Comparison of ENCODE assay signal across 7 mouse cellular contexts in genomic region chr8:122830349-122831061, GRCm38 (mm10). TPM values are rescaled to one million over a fixed set of nuclear protein-coding genes. Genes with fewer than 3 reads are reported as not detected.
DNase-seq lines count a peak whose midpoint lies in the region; ATAC-seq and TF ChIP-seq lines count a peak whose summit lies in the region.

No protein-coding gene starts in this region.

- intact Hi-C loops in gastrocnemius, postnatal 14 days (cut with DNase I; ENCODE audit: low total_unique reads), result loop anchor here (5.0 kb wide), 1 partner anchor 328 kb away; no protein-coding TSS in a partner anchor
- intact Hi-C loops in left cerebral cortex, postnatal 25 days (cut with DNase I), result loop anchor here (1.0 to 5.0 kb wide), 4 partner anchors 152 to 362 kb away; no protein-coding TSS in a partner anchor

- WGBS in intestine, embryonic 16.5 days, result 42% methylated on average over 8 of the region's 8 CpGs
- 47% methylated on average over 8 of the region's 8 CpGs for WGBS in midbrain, embryonic 11.5 days

- no peaks in the 10 kb centered on the region for H3K27me3 ChIP-seq in intestine, embryonic 16.5 days (replicated peaks; ENCODE audit: control insufficient read depth, insufficient read depth, low read length)
- H3K27me3 ChIP-seq in midbrain, embryonic 11.5 days (ENCODE audit: control insufficient read depth, insufficient read depth, low read length), result no peaks in the 10 kb centered on the region

- no peak overlapping the region for H3K4me3 ChIP-seq in cortical plate, adult 2 months (ENCODE audit: insufficient read depth, low read length)
- no peak overlapping the region for H3K4me3 ChIP-seq in intestine, embryonic 16.5 days (ENCODE audit: low read length)
- no peak overlapping the region for H3K4me3 ChIP-seq in midbrain, embryonic 11.5 days (ENCODE audit: low read depth, low read length)

- ATAC-seq in activated CD4-positive, CD25-positive, alpha-beta regulatory T cell, adult 4 months, result peak; percentile 86
- peak; percentile 78 for ATAC-seq in intestine, embryonic 16.5 days
- peak; percentile 79 for ATAC-seq in midbrain, embryonic 11.5 days (ENCODE audit: low FRiP score)

- 0 out of 2 replicates have a peak overlapping the region, but pooled peaks have one; percentile 11 for H3K9ac ChIP-seq in intestine, embryonic 16.5 days (ENCODE audit: low read depth, low read length)
- no peak overlapping the region for H3K9ac ChIP-seq in midbrain, embryonic 11.5 days (ENCODE audit: low read length)

- no peaks in the 10 kb centered on the region for H3K36me3 ChIP-seq in intestine, embryonic 16.5 days (ENCODE audit: control insufficient read depth, insufficient read depth, low read length)
- H3K36me3 ChIP-seq in midbrain, embryonic 11.5 days (ENCODE audit: control insufficient read depth, insufficient read depth, low read length), result no peaks in the 10 kb centered on the region

- no peak for TF ChIP-seq POLR2A in cortical plate, adult 2 months (IDR thresholded peaks at IDR 0.05; ENCODE audit: extremely low read depth, insufficient read depth, low read length)

- no peak overlapping the region for H3K4me2 ChIP-seq in intestine, embryonic 16.5 days (ENCODE audit: low read depth, low read length)
- H3K4me2 ChIP-seq in midbrain, embryonic 11.5 days, result no peak overlapping the region

- no peaks in the 10 kb centered on the region for H3K4me1 ChIP-seq in cortical plate, adult 2 months (ENCODE audit: control insufficient read depth, insufficient read depth, low read length)
- H3K4me1 ChIP-seq in intestine, embryonic 16.5 days (ENCODE audit: control insufficient read depth, insufficient read depth, low read length), result no peaks in the 10 kb centered on the region
- no peaks in the 10 kb centered on the region; the same call in 1 of the 2 replicates for H3K4me1 ChIP-seq in midbrain, embryonic 11.5 days (ENCODE audit: control insufficient read depth, insufficient read depth, low read length)

- DNase-seq in gastrocnemius, postnatal 14 days, result peak; percentile 86
- DNase-seq in left cerebral cortex, postnatal 25 days (ENCODE audit: low spot score in 2 of 2), result peak; percentile 89 to 94
- peak; percentile 100 for DNase-seq in midbrain, embryonic 11.5 days (ENCODE audit: low spot score, missing footprints)
- peak; percentile 74 for DNase-seq in skeletal muscle tissue, adult 2 months (ENCODE audit: low read depth, low spot score)

- no peaks in the 10 kb centered on the region for H3K9me3 ChIP-seq in intestine, embryonic 16.5 days (ENCODE audit: control insufficient read depth, low read length)
- H3K9me3 ChIP-seq in midbrain, embryonic 11.5 days (ENCODE audit: control insufficient read depth, low read length), result no peaks in the 10 kb centered on the region

- peak; percentile 99 for TF ChIP-seq CTCF in cortical plate, adult 2 months (IDR thresholded peaks at IDR 0.05; ENCODE audit: extremely low read depth, insufficient read depth, low read length)

- no peak overlapping the region for H3K27ac ChIP-seq in cortical plate, adult 2 months (ENCODE audit: insufficient read depth, low read length)
- H3K27ac ChIP-seq in intestine, embryonic 16.5 days (ENCODE audit: low read length), result no peak overlapping the region
- no peak overlapping the region for H3K27ac ChIP-seq in midbrain, embryonic 11.5 days (ENCODE audit: low read depth, low read length)

RNA-seq across cellular contexts. Expression of gene Cdh15, which starts 17.3 kb away (rescaled TPM):
- polyA plus RNA-seq in activated CD4-positive, CD25-positive, alpha-beta regulatory T cell, adult 4 months (2017; shearing (Covaris generic)), result under 1 TPM; 0.14 to 0.26 TPM
- 1.1 and 1.2 TPM in 2 replicates for polyA plus RNA-seq in cortical plate, adult 2 months (2012; rRNA removed)
- 10 to 100 TPM; 16.2 to 20.9 TPM for total RNA-seq in gastrocnemius, postnatal 14 days (2021)
- polyA plus RNA-seq in intestine, embryonic 16.5 days (2015; fragmentation: Nextera tagmentation; extraction: Ambion mirVana), result 0.11 and 0.24 TPM in 2 replicates
- total RNA-seq in left cerebral cortex, postnatal 25 days (2021), result under 1 TPM; 0.41 to 0.62 TPM
- 0.47 and 0.59 TPM in 2 replicates for polyA plus RNA-seq in midbrain, embryonic 11.5 days (2014; fragmentation: Nextera tagmentation; extraction: Ambion mirVana)

RNA-seq across cellular contexts. Expression of gene Acsf3, which starts 55.2 kb away (rescaled TPM):
- 10 to 100 TPM in 1 of 2 experiments, 1 to 10 TPM in 1; 8.0 to 10.2 TPM for polyA plus RNA-seq in activated CD4-positive, CD25-positive, alpha-beta regulatory T cell, adult 4 months (2017; shearing (Covaris generic))
- polyA plus RNA-seq in cortical plate, adult 2 months (2012; rRNA removed), result 21.8 and 23.0 TPM in 2 replicates
- total RNA-seq in gastrocnemius, postnatal 14 days (2021), result 10 to 100 TPM; 13.4 to 16.2 TPM
- polyA plus RNA-seq in intestine, embryonic 16.5 days (2015; fragmentation: Nextera tagmentation; extraction: Ambion mirVana), result 31.4 and 34.5 TPM in 2 replicates
- total RNA-seq in left cerebral cortex, postnatal 25 days (2021), result 10 to 100 TPM; 20.5 to 22.8 TPM
- 13.9 and 14.9 TPM in 2 replicates for polyA plus RNA-seq in midbrain, embryonic 11.5 days (2014; fragmentation: Nextera tagmentation; extraction: Ambion mirVana)
